Mouse (Mus musculus): Measurements from ENCODE around the gene Snrpg. TPM values are rescaled to one million over a fixed set of nuclear protein-coding genes. Genes with fewer than 3 reads are reported as not detected.

Gene Snrpg
- total RNA-seq, 2 experiments from 2014 or later: 50.7 to 60.3 TPM

DNA sequence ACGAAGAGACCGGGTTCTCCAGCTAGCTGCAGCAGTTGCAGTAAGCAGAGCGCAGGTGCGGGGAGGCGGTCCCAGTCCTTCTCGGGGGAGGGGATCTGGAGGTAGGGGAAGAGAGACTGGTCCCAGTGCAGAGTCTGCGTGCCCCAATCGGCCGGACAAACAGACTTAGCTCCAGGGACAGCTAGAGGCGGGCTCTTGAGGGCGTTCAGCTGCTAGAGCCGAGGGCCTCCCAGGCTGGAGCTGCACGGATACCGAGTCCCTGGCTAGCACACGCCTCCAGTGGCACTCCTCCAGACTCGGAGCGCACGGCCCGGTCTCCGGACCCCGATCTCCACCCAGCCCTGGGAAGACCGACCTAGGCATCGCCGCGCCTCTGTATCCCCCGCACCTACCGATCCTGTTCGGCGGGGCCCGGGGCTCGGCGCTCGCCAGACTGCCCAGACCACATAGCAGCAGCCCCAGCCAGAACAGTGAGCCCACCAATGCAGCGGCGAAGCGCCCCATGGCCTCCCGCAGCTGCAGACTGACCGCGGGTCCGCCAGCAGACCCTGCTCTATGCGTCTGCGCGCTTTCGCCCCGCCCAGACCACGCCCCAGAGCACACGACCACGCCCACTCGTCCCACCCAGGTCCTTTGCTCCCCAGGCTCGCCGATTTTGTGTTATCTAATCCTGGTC, 25.6 kb downstream of the Snrpg start, which contains the start of gene Pcyox1:
Pcyox1 (minus strand) TSS at position 574 of the 676 bp plus-strand sequence.
- DNase-seq (ENCODE audit: low spot score in 2 of 2): peak; percentile 81 to 86

DNA sequence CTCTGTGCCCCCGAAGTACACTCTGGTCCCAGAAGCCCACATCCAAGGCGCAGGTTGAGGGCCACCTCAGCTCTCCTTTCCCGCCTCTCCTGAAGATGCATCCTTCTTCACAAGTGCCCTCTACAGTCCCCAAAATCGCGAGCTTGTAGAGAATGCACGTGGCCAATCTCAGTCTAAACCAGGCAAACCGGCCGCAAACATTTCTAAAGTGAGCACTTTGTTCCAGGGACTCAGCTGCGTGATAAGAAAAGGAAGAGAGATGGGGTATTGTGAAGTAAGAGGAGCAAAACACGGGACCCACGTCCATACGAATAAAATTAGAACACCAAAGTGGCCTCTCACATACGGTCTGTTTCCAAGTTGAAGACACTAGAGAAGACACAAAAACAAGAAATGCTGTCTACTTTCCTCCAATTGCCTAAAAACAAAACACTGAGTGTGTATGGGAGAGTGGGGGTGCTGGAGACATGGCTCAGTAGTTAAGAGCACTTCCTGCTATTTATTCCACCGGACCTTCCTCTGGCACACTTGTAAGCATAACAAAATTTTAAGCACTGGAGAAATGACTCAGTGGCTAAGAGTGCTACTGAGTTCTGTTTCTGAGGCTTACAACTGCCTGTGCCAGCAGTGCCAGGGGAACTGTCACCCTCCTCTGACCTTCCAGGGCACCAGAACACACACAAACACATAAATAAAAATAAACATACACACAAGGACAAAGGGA, 26.3 kb downstream of the Snrpg start:
- no peak for DNase-seq (ENCODE audit: low spot score in 2 of 2)

DNA sequence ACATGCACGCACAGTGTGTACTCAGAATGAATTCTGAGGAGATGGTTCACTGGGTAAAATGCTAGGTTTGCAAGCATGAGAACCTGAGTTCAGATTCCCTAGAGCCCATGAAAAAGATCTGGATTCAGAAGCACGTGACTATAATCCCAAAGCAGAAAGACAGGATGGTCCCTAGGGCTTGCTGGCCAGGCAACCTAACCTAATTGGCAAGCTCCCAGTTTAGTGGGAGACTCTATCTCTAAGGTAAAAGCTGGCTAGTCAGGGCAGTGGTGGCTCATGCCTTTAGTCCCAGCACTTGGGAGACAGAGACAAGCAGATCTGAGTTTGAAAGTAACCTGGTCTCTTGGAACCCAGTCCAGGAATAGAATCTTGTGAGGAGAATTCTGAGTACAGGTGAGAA, 27.9 kb downstream of the Snrpg start:
- DNase-seq (ENCODE audit: low spot score in 2 of 2): no peak

DNA sequence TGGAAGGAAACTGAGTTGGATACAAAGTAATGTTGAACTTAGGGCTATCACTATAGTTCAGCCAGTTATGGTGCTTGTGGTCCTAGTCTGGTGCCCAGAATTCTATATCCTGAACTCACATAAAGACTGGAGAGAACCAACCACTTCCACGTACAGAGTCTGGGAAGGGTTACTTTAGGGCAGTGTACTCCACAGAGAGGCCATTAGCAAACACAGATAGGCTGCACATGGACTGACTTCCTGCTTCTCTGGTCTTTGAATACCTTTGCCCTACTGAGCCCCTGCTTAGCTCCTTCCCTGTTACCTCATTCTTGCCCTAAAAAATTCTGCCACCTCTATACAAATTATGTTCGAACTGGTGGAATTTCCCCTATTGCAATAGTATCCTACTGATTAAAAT, 28.9 kb downstream of the Snrpg start:
- no peak for DNase-seq (ENCODE audit: low spot score in 2 of 2)

DNA sequence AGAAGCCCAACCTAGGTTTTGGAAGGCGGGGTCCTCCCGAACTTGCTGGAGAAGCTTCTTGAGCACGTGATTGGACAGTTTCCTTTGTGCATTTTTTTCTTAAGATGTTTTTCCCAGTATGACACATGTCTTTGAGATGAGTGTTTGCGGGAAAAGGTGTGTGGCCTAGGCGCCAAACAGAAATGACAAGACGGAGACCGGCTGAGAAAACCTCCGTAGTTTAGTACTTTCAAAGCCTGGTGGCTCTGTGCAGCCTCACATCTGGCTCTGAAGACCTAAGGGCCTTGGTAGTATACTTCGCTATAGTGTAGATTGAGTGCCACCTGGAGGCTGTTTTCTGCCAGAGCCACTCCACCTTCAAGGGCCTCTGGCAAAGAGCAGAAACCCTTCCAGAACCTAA, 29.9 kb downstream of the Snrpg start:
- DNase-seq (ENCODE audit: low spot score in 2 of 2): peak; percentile 41 to 42

DNA sequence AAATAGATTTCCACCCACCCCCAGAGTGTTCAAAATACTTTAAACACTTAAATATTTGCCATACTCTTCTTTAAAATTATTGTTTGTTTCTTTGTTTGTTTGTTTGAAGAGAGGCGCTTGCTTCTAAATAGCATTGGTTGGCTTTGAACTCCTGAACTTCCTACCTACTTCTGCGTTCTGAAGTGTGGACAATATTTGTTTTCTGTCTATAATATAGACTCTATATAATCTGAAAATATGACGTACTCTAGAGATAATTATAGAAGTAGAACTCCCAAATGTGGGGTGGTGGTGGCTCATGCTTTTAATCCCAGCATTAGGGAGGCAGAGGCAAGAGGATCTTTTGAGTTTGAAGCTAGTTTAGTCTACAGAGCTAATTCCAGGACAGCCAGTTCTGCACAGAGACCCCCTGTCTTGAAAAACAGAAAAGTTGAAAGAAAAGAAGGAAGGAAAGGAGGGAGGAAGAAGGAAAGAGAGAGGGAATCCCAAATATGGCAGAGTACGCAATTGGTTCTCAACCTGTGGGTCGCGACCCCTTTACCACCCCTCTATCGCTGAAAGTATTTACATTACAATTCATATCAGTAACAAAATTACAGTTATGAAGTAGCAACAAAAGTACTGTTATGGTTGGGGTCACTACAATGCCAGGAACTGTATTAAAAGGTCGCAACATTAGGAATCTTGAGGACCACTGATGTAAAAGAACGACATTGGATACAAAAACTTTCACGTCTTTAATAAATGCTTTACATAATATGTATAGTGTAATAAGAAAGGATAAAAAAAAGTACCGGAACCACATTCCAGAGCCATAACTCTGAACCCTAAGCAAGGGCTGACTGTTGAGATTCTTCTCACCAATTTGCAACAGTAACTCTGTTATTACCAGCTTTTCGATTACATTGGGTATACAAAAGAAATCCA, 31.8 kb downstream of the Snrpg start:
- no peak for DNase-seq (ENCODE audit: low spot score in 2 of 2)

DNA sequence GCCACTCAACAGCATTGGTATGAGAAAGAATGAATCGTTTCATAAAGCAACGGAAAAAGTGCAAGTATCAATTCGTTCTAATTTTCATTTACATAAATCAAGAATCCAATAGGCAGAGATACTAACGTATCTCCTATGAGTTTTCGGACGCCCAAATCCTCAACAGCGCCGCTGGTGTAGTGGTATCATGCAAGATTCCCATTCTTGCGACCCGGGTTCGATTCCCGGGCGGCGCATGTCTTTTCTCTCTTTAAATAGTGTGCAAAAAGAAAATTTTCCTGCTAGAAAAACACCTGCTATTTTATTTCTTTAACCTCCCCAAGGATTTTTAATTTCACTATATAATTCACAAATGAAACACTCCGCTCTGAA, 32.6 kb downstream of the Snrpg start:
- peak; percentile 90 to 94 for DNase-seq (ENCODE audit: low spot score in 2 of 2)

DNA sequence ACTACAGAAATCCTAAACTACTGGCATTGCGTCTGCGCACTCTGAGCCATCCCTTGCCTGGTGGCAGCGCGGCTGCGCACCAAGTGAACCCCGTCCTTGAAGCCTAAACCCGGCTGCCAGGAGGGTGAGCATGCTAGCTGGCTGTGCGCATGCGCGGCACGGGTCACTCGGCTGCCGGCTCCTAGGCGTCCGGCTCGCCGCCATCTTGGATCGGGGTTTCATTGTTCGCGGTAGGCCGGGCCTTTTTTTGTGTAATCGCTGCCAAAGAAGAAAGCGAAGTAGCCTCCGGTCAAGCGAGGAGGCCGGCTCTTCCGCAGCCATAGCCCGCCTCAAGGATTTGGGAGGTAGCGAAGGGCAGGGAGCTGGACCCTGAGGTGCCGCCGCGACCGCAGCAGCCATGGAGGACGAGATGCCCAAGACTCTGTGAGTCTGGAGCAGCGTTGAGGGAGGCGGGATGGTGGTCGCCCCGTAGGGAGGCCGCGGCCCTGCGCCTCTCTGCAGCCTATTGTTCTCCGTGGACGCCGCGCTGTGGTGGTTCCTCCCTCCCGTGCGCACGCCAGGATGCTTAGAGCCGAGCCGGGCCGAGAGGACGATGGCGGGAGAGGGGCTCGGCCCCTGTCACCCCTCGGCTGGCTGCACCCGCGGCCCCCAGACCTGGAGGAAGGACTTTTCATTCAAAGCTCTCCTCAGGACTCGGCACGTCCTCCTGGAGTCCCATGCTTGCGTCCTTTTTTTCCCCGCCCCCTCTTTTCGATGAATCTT, 33.2 kb downstream of the Snrpg start, which contains the start of gene Tia1:
Tia1 (plus strand) TSS at position 120 of the 762 bp plus-strand sequence.
- DNase-seq (ENCODE audit: low spot score in 2 of 2): peak; percentile 96 to 97

DNA sequence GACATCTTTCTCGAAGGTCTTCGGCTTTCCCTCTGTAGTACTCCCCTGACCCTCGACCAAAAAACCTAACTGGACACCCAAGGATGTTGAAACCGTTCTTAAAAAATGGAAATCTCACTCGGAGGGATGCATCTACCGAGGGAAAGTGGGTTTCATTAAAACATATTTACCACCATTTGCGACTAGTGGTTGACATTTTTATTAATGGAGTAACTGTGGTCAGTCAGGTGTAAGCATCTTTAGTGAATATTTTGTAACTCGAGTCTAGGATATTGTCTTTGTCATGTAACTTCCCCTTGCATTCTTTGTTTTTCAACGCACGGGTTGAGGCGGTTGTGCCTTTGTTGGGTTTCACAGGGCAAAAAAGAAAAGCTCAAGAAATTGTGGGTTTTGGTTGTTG, 33.9 kb downstream of the Snrpg start:
- DNase-seq (ENCODE audit: low spot score in 2 of 2): no peak

DNA sequence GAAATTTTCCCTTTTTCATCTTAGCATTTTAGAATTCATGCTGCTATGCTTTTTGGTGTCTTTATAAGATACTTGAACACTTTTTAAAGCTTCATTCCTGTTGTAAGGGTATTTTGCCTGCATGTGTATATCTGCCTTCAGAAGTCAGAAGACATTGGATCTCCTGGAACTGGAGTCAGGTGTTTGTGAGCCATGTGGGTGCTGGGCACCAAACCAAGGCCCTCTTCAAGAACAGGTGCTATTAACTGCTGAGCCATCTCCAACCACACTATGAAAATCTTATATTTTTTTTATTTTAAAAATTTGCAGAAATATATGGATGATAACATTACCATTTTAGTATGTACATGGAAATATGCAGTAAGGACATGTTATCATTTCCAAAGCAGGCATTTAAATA, 35.2 kb downstream of the Snrpg start:
- no peak for DNase-seq (ENCODE audit: low spot score in 2 of 2)

DNA sequence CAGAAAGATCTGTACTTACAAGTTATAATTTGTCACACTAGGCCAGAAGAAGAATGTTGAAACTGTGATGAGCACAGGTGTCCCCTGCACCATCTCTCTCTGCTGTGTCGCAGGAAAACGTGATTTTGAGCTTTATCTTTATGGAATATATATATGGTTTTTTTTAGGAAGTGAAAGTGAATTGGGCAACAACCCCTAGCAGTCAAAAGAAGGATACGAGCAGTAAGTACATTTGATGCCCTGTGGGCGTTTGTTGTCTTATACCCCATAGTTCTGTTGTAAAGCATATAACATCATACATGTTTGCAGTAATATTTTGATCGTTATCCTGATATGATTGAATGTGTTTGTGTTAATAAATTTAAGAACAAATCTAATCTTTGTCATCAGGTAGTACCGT, 47.6 kb downstream of the Snrpg start:
- no peak for DNase-seq (ENCODE audit: low spot score in 2 of 2)

DNA sequence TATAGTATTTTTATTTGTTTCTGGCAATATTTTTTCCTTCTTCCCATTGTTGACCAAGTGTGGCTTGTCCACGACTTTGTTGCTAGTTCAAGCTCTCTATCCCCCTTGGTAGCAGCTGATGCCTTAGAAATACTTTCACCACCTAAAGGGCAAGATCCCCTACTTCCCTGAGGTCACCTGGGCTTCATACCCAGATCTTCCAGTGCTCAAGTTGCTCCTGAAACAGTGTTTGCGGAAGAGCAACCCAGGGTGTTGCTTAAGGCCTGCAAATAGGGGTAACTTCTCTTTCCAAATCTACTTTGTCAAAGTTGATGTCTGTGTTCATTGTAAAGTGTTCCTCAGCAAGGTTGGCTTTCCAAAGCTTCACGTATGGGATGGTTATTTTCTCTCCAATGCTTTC, 48.1 kb downstream of the Snrpg start:
- no peak for DNase-seq (ENCODE audit: low spot score in 2 of 2)

DNA sequence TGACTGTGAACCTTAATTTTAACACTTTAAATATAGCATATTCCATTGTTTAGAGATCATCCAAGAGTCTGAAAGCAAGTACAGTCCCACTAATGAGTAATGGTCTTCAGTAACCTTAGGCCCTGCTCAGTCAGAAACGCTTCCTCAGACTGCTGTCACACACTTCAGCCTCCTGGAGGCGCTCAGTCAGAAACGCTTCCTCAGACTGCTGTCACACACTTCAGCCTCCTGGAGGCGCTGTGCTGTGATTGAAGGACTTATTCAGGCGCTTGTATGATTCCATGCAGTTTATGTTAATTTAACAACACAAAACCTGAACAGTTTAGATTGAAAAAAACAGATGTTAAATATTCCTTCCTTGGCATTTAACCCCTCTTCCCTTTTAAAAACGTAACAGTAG, 49.4 kb downstream of the Snrpg start:
- DNase-seq (ENCODE audit: low spot score in 2 of 2): no peak

DNA sequence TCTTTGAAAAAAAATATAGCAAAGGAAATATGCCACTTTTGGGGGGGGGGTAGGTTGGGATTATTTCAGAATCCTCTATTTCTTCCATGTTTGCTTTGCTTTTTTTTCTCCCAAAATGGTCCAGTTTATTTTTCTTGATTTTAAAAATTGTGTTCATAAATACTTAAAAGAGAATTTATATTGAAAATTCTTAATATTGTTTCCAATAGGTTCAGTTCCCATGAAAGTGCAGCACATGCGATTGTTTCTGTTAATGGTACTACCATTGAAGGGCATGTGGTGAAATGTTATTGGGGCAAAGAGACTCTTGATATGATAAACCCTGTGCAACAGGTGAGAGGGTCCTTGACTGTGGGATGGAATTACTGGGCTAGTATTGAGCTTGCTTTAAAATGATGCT, 55.3 kb downstream of the Snrpg start, which contains the start of gene Gm44790:
Gm44790 (plus strand) TSS at position 301 of the 400 bp plus-strand sequence.
- DNase-seq (ENCODE audit: low spot score in 2 of 2): no peak

Other genes with a start within 250 kb of the Snrpg start
- 10 to 100 TPM; 13.0 to 17.7 TPM for gene Tgfa, start 176.1 kb upstream of the Snrpg start, total RNA-seq (2021)
- 10 to 100 TPM; 20.5 to 21.7 TPM for gene Fam136a, start 5.7 kb upstream of the Snrpg start, total RNA-seq (2021)
- gene Pcyox1, start 25.9 kb downstream of the Snrpg start, total RNA-seq (2021): 100 to 1,000 TPM; 105 to 115 TPM
- gene Tia1, start 32.9 kb downstream of the Snrpg start, total RNA-seq (2021): 100 to 1,000 TPM in 1 of 2 experiments, 10 to 100 TPM in 1; 97.8 to 102 TPM
- gene Gm44790, start 55.4 kb downstream of the Snrpg start, total RNA-seq (2021): under 1 TPM in 1 of 2 experiments, not detected in 1; 0.58 TPM
- gene C87436, start 67.1 kb downstream of the Snrpg start, total RNA-seq (2021): 10 to 100 TPM; 21.6 to 22.8 TPM
- gene Pcbp1, start 155.0 kb downstream of the Snrpg start, total RNA-seq (2021): 100 to 1,000 TPM; 188 to 189 TPM